Mouse (Mus musculus) intestine, embryonic 16.5 days (tissue): ENCODE results near the gene Agrp. TPM values are rescaled to one million over a fixed set of nuclear protein-coding genes. Genes with fewer than 3 reads are reported as not detected.

Experiments
- ATAC-seq: fragments of 200-750 bp; cut with Nextera tagmentation; 2 replicates; pipeline ENCODE4 v1.8.0; 2017; ENCODE audit warnings: moderate TSS enrichment, moderate library complexity
- H3K27ac ChIP-seq: fragments of 300-500 bp; sonication (generic); 2 replicates; pipeline ENCODE4 v1.5.1; 2014; ENCODE audit warnings: mild to moderate bottlenecking, low read length
- H3K27me3 ChIP-seq: fragments of 300-500 bp; sonication (generic); replicated peaks from 2 replicates; pipeline ENCODE4 v1.6.1; 2014; ENCODE audit warnings: low read length, control low read depth, mixed read lengths; ENCODE audit not compliant: control insufficient read depth, insufficient read depth
- H3K36me3 ChIP-seq: fragments of 300-500 bp; sonication (generic); 2 replicates; pipeline ENCODE4 v1.6.1; 2014; ENCODE audit warnings: low read length, control low read depth; ENCODE audit not compliant: control insufficient read depth, insufficient read depth
- H3K4me1 ChIP-seq: fragments of 300-500 bp; sonication (generic); 2 replicates; pipeline ENCODE4 v1.6.1; 2014; ENCODE audit warnings: low read length, control low read depth, mixed read lengths; ENCODE audit not compliant: control insufficient read depth, insufficient read depth
- H3K4me2 ChIP-seq: fragments of 300-500 bp; sonication (generic); 2 replicates; pipeline ENCODE4 v1.6.1; 2014; ENCODE audit warnings: low read depth, low read length, control low read depth
- H3K4me3 ChIP-seq: fragments of 300-500 bp; sonication (generic); 2 replicates; pipeline ENCODE4 v1.5.1; 2014; ENCODE audit warnings: mild to moderate bottlenecking, low read length
- H3K9ac ChIP-seq: fragments of 300-500 bp; sonication (generic); 2 replicates; pipeline ENCODE4 v1.6.1; 2014; ENCODE audit warnings: low read depth, low read length
- H3K9me3 ChIP-seq: fragments of 300-500 bp; sonication (generic); 2 replicates; pipeline ENCODE4 v1.6.1; 2016; ENCODE audit warnings: low read length, control low read depth; ENCODE audit not compliant: control insufficient read depth
- WGBS: fragments of 180-500 bp; shearing (Covaris S2); extraction: QIAGEN DNeasy Blood & Tissue Kit; methylation state at CpG from one replicate; pipeline ENCODE4 v1.1.7; 2014; 5-methylcytosine and 5-hydroxymethylcytosine counted together
- polyA plus RNA-seq: library from polyadenylated mRNA; unstranded; fragments of >200 nt; fragmentation: Nextera tagmentation; extraction: Ambion mirVana; gene quantifications from 2 replicates; pipeline ENCODE4 v1.2.1, GENCODE M21; 2015

Gene Agrp
- polyA plus RNA-seq, 1 experiment from 2014 or later = 0.92 TPM

DNA sequence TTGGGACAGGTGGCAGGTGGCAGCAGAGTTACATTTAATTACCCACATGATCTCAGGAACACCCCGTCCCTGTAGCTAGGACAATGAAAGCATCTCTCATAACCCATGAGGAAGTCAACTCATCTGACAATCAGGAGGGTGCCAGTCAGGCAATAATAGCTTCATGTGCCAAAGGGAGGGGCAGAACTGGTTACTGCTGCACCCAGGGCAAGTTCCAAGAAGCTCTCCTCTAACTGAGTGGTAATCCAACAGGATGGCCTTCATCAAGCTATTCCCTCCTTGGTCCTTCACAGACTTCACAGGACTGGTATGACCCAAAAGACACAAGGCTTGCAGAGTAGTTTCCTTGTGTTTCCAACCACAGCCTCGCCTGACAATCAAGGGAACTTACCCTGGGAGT, 87.1 kb downstream of the Agrp start:
- H3K4me1 ChIP-seq = peaks cover 8% of the 10 kb centered on the region
- no peaks in the 10 kb centered on the region for H3K27me3 ChIP-seq
- no peaks in the 10 kb centered on the region for H3K9me3 ChIP-seq
- H3K4me3 ChIP-seq = no peak overlapping the region
- H3K36me3 ChIP-seq = no peaks in the 10 kb centered on the region
- peak; percentile 58 for ATAC-seq
- H3K27ac ChIP-seq = no peak overlapping the region
- no peak overlapping the region for H3K4me2 ChIP-seq
- H3K9ac ChIP-seq = no peak overlapping the region
- 51% methylated on average over 2 of the region's 2 CpGs for WGBS

DNA sequence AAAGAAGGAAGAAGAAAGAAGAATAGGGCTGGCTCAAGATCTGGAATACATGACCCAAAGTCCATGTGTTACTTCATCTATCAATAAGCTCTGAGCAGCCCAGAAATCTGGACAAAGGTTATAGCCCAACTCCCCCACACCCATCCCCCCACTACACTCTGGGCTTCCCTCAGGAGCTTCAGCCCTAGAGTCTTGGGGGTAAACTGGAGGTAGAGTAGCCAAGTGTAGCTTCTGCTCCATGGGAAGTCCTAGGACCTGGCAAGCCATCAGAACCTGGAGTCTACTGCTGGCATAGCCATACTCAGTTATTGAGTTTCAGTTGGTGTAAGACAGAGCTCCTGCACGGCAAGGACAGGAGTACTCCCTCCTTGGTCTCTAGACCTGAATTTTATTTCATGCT, 87.7 kb downstream of the Agrp start:
- H3K36me3 ChIP-seq = no peaks in the 10 kb centered on the region
- ATAC-seq = no peak
- no peak overlapping the region for H3K4me2 ChIP-seq
- no peak overlapping the region for H3K27ac ChIP-seq
- no peaks in the 10 kb centered on the region for H3K27me3 ChIP-seq
- H3K4me3 ChIP-seq = no peak overlapping the region
- H3K9ac ChIP-seq = no peak overlapping the region
- WGBS = 82% methylated on average over 1 of the region's 1 CpGs
- H3K4me1 ChIP-seq = peaks cover 14% of the 10 kb centered on the region
- H3K9me3 ChIP-seq = no peaks in the 10 kb centered on the region

DNA sequence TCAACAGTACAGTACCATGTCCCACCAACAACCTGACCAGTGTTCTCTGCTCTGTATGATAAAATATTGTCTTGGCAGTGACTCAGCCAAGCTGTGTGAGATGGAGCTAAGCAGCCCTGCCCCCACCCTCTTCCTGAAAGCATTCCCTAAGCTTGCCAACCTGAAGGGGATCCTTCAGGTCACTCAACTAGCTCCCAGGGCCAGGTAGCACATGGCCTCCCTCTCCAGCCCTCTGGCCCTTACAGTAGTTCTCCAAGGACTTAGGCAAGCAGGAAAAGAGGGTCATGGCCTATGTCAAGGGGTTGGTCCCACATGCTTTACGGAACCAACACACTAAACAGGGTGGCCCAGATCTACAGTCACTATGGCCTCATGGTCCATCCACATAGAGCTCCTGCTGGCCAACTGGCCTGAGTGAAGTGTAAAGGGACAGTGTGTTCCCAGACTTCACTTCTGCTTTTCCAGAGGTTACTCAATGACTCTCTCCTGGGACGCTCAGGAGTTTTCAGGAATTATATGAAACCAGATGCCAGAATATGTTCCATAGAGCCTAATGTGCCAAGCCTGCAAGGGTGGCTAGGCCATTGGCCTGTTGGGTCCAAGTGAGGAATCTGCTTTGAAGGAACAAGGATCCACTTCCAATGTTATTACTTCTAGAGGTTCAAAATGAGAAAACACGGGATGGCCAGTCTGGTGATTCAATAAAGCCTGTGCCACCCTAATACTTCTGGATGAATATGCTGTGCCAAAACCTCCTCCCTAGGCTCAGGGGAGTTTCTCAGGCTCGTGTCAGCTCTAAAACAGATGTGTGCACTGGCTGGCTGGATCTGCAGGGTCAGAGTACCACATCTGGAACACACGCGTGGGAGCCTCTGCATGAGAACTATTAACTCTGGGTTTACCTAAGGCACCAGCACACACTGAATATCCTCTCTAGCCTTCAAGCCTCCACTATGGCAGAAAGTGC, 90.5 kb downstream of the Agrp start:
- Histone ChIP-seq H3K4me3 (no peak overlapping the region), H3K27me3 (no peaks in the 10 kb centered on the region), H3K4me1 (peaks cover 16% of the 10 kb centered on the region), H3K36me3 (no peaks in the 10 kb centered on the region), H3K4me2 (no peak overlapping the region), H3K27ac (no peak overlapping the region), H3K9ac (no peak overlapping the region), H3K9me3 (no peaks in the 10 kb centered on the region)
- ATAC-seq = no peak
- 79% methylated on average over 6 of the region's 6 CpGs for WGBS

DNA sequence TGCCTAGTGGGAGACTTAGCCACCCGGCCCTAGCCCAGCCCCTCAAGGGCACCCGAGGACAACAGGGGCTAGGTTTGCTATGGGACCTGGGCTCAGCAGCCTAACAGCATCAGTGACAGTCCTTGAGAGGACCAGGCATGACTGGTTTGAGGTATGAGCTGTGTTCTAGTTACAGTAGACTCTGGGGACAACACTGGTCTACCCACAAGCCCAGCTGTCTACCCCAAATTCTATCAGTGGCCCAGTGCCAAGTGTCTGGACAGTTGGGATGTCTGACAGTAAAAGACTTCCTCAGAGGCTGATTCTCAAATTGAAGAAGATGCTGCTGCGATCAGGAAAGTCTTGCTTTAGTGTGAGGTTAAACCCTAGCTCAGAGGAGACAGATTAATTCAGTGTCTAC, 91.9 kb downstream of the Agrp start:
- no peak for ATAC-seq
- WGBS = 73% methylated on average over 3 of the region's 3 CpGs
- H3K4me3 ChIP-seq = no peak overlapping the region
- H3K4me1 ChIP-seq = peaks cover 11% of the 10 kb centered on the region; the same call in 1 of the 2 replicates
- H3K4me2 ChIP-seq = no peak overlapping the region
- no peaks in the 10 kb centered on the region for H3K9me3 ChIP-seq
- H3K27me3 ChIP-seq = no peaks in the 10 kb centered on the region
- 0 out of 2 replicates have a peak overlapping the region, but pooled peaks have one; percentile 15 for H3K27ac ChIP-seq
- H3K36me3 ChIP-seq = no peaks in the 10 kb centered on the region
- H3K9ac ChIP-seq = no peak overlapping the region; the same call in 1 of the 2 replicates

DNA sequence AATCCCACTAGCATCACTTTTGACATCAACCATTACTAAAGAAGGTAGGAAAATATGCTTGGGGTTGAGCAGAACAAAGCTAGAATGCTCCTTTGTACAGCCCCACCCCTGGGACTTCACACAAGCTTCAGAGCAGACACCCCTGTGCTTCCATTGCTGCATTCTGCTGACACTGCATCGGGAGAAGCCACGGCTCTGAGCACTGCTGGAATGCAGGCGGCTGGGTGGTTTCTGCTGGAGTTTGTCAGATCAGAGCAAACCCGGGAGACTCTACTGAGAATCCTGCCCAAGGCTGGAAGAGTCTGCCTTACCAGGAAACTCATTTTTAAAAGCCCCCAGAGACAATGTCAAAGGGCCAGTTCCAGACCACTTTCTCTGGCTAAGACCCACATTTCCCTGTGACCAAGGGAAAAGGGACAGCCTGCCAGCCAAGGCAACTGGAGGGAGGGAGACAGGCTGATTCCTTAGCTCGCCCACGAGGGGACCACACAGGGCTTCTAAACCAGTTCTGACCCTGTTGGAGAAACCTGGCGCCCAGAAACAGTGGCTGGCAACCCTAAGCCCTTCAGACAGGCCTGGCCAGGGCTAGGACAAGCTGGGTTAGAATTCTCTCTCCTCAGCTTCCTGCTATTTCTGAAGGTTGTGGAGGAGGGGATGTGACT, 92.5 kb downstream of the Agrp start:
- 52% methylated on average over 7 of the region's 7 CpGs for WGBS
- H3K27me3 ChIP-seq = no peaks in the 10 kb centered on the region
- H3K27ac ChIP-seq = peak overlapping the region; percentile 23
- H3K4me1 ChIP-seq = peaks cover 10% of the 10 kb centered on the region; the same call in 1 of the 2 replicates
- H3K4me2 ChIP-seq = no peak overlapping the region
- ATAC-seq = peak; percentile 31; the same call in 1 of the 2 replicates
- H3K36me3 ChIP-seq = no peaks in the 10 kb centered on the region
- no peak overlapping the region for H3K4me3 ChIP-seq
- no peaks in the 10 kb centered on the region for H3K9me3 ChIP-seq
- no peak overlapping the region for H3K9ac ChIP-seq

DNA sequence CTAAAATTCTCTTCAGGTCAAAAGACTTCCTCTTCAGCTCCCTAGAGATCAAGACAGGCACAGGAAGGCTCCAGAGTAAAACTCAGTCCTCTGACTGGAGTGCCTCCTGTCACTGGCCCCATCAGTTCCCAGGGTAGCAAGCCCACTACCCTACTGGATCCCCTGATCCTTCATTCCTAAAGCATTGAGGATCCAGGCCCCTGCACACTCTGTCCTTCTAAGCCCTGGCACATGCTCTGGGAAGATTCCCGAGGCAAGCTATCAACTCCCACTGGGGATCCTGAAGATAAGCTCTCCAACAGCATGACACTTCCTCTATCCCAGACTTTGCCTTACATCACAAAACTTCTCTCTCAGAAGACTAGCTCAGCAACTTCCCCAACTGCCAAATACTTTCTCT, 93.5 kb downstream of the Agrp start:
- H3K4me2 ChIP-seq = no peak overlapping the region
- no peaks in the 10 kb centered on the region for H3K27me3 ChIP-seq
- no peak overlapping the region for H3K4me3 ChIP-seq
- no peak overlapping the region for H3K9ac ChIP-seq
- H3K4me1 ChIP-seq = peaks cover 8% of the 10 kb centered on the region; the same call in 1 of the 2 replicates
- WGBS = 26% methylated on average over 1 of the region's 1 CpGs
- H3K36me3 ChIP-seq = 0 out of 2 replicates have a peak, but pooled peaks cover 3% of the 10 kb centered on the region
- ATAC-seq = no peak
- H3K9me3 ChIP-seq = no peaks in the 10 kb centered on the region
- peak overlapping the region; percentile 23 for H3K27ac ChIP-seq

DNA sequence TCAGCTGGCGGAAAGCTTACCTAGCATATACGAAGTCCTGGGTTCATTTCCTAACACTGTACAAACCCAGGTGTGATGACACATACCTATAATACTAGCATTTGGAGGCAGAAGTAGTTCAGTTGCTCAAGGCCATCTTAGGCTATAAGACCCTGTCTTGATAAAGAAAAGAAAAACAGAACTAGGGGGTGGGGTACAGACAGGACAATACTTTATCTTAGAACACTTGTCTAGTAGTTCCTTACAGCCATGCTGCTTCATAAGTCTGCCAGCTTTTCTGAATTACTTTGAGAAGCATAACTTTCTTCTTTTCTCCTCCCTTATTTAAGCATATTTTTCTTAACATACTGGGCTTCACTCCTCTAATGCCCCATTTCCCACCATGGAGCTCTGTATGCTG, 94.4 kb downstream of the Agrp start:
- H3K4me2 ChIP-seq = no peak overlapping the region
- no peaks in the 10 kb centered on the region for H3K9me3 ChIP-seq
- 88% methylated on average over 2 of the region's 2 CpGs for WGBS
- no peak for ATAC-seq
- H3K27me3 ChIP-seq = no peaks in the 10 kb centered on the region
- H3K36me3 ChIP-seq = 0 out of 2 replicates have a peak, but pooled peaks cover 3% of the 10 kb centered on the region
- H3K9ac ChIP-seq = no peak overlapping the region
- H3K4me1 ChIP-seq = peaks cover 8% of the 10 kb centered on the region; the same call in 1 of the 2 replicates
- H3K27ac ChIP-seq = no peak overlapping the region
- H3K4me3 ChIP-seq = no peak overlapping the region

DNA sequence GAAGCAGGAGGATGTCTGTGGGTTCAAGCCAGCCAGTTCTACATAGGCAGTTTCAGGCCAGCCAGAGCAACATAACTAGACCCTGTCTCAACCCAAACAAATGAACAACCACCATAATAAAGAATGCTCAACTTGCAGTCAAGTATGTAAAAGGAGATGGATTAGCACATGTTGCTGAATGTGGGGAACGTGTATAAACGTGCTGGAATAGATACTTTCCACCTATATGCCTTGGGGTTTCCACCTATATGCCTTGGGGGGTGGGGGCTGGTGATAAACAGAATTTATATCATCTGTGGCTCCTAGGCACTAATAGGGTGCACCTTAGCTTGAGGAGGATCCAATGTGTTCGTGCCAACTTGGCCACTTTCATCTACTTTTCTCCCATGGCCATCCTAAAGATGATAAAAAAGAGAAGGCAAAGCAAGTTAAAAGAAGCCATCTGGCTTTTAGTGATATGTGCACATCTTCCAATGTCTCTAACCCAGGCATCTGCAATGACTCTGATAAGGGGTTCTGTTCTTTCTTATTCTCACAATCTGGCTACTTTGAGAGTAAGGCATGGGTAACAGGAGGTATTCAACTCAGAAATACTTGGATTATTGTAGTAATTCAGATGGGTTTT, 95.0 kb downstream of the Agrp start:
- Histone ChIP-seq H3K4me2 (no peak overlapping the region), H3K36me3 (peaks cover 3% of the 10 kb centered on the region; the same call in 1 of the 2 replicates), H3K27ac (no peak overlapping the region), H3K4me3 (no peak overlapping the region), H3K4me1 (peaks cover 8% of the 10 kb centered on the region; the same call in 1 of the 2 replicates), H3K9ac (no peak overlapping the region), H3K27me3 (no peaks in the 10 kb centered on the region), H3K9me3 (no peaks in the 10 kb centered on the region)
- no peak for ATAC-seq
- WGBS = 90% methylated on average over 3 of the region's 3 CpGs

DNA sequence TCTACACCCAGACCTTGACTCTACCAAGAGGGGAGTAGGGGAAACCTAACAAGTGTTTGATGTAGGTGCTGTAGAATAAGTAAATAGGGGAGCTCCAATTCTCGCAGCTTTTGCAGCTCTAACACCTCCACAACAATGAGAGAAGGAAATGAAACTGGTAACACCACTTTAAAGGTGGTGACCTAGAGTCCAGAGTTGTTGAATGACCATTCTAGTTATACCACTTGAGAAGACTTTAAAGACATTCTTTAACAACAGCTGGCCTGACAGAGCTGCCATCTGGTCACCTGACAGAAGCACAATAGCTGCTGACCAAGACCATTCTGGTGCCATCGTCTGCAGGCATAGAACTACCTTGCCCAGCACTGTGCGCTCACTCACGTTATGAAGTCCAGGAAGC, 98.3 kb downstream of the Agrp start:
- Histone ChIP-seq H3K27ac (no peak overlapping the region), H3K4me3 (no peak overlapping the region), H3K36me3 (peaks cover 3% of the 10 kb centered on the region; the same call in 1 of the 2 replicates), H3K9ac (no peak overlapping the region), H3K4me1 (peaks cover 3% of the 10 kb centered on the region), H3K9me3 (no peaks in the 10 kb centered on the region), H3K4me2 (no peak overlapping the region), H3K27me3 (no peaks in the 10 kb centered on the region)
- no peak for ATAC-seq
- WGBS = 91% methylated on average over 4 of the region's 4 CpGs
